Mouse (Mus musculus): ENCODE results near the gene Tspan32.

Tspan32 gene

DNA sequence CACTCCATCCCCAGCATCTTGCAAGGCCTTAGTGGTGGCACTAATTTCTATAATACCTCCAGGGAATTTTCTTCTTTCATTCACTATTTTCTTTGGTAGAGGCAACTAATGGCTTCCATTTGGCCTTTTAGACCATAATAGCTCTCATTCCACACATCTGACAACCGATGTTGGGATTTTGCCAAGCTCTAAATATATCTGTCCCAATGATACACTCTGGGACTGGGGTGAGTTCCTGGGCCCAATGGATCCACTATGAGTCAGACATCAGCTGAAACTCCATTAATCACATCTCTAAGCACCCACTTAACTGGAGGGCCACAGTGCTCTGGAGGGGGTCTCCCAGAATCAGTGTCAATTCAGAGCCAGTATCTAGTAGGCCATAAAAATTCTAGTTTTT lies 27.0 kb downstream of the Tspan32 start:
- CTCF ChIA-PET: no interaction called here

DNA sequence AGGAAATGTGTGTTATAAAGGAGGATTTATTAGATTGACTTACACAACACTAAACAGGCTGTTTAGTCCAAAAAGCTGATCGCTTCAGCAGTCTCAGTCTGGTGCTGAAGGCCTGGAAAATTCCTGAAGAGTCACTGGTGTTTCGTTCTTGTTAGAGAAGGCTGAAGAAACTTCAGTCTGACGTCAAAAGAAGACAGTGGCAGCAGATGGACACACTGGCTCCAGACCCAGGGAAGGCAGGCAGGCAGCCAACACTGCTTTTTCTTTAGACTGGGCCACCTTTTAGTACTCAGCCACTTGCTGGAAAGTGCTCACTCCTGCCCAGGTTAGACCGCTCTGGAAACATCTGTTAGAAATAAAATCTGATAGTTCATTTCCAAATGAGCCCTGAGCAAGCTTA lies 28.7 kb downstream of the Tspan32 start:
- CTCF ChIA-PET: interaction anchor here (1.5 kb wide), 1 partner anchor 20 kb away, joined by 3 read pairs; no protein-coding TSS in a partner anchor

DNA sequence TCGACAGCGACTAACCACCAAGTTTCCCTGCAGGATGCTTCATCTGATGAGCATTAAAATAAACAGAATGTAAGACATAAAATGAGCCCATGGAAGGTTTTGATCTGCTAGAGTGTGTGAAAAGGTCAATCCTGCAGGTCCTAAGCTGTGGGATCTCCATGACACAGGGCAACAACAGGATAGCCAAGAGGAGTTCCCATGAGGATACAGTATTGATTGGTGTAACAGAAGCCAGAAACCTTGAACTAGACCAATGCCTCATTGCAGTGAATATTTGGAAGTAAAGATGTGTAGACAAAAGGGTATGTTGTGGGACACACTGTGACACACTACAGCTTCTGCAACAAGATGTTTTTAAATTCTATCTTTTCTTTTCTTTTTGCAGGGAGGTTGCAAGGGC lies 29.3 kb downstream of the Tspan32 start:
- CTCF ChIA-PET: interaction anchor here (1.5 kb wide), 1 partner anchor 19 kb away, joined by 3 read pairs; no protein-coding TSS in a partner anchor

DNA sequence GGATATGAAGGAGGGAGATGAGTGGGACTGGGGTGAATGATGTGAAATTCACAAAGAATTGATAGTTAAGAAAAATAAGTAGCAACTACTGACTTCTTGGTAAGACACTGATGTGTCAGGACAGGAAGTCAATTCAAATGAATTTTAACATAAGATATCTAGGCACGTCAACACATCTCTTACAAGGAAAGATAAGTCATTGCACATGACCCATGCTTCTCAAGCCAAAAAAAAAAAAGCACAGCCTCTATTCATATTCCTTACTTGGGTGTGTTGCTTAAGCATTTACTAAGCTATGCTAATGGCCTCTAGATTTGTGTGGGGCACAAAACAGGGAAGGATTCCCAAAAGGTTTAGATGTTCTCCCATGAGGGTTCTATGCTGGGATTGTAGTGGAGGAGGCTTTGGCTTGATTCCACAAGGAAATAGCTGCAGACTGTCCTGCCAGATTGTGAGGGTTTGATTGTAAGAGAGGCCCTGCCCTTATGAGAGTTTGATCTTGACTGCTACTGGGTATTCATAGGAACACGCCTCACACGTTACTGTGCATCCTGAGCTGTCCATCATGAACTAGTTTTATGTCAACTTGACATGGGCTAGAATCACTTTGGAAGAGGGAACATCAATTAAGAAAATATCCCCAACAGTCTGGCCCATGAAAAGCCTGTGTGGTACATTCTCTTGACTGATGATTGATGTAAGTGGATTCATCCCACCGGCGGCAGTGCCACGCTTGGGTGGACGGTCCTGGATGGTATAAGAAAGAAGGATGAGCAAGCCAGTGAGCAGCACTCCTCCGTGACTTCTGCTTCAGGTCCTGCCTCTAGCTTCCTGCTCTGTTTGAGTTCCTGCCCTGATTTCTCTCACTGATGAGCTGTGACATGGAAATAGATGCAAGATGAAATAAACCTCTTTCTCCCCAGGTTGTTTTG lies 29.9 kb downstream of the Tspan32 start:
- CTCF ChIA-PET: no interaction called here

DNA sequence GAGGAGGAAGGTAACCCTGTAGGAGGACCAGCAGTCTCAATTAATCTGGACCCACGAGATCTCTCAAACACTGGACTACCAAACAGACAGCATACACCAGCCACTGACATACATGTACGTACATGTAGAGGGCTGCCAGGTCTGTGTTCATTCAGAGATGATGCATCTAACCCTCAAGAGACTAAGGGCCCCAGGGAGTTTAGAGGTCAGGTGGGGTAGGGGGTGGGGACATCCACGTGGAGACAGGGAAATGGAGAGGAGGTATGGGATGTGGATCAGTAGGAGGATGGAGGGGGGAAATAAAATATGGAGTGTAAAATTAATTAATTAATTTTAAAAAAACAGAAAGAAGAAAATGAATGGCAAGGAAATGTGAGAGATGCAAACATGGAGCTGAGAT lies 31.9 kb downstream of the Tspan32 start:
- CTCF ChIA-PET: interaction anchor here (0.6 kb wide), 1 partner anchor 469 kb away, joined by 3 read pairs; no protein-coding TSS in a partner anchor

DNA sequence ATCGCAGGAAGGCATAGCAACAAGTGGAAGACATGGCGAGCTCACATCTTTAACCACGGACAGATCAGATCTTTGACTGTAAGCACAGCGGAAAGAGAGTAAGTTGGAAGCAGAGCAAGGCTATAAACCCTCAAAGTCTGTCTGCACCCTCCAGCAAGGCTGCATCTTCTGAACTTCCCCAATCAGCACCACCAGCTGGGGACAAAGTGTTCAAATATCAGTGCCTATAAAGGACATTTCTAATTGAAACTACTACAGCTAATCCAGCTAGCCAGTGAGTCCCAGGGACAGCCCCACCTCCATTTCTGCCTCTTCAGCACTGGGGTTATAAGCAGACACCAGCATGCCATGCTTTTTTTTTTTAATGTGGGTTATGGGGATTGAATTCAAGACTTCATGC lies 32.5 kb downstream of the Tspan32 start:
- CTCF ChIA-PET: no interaction called here

DNA sequence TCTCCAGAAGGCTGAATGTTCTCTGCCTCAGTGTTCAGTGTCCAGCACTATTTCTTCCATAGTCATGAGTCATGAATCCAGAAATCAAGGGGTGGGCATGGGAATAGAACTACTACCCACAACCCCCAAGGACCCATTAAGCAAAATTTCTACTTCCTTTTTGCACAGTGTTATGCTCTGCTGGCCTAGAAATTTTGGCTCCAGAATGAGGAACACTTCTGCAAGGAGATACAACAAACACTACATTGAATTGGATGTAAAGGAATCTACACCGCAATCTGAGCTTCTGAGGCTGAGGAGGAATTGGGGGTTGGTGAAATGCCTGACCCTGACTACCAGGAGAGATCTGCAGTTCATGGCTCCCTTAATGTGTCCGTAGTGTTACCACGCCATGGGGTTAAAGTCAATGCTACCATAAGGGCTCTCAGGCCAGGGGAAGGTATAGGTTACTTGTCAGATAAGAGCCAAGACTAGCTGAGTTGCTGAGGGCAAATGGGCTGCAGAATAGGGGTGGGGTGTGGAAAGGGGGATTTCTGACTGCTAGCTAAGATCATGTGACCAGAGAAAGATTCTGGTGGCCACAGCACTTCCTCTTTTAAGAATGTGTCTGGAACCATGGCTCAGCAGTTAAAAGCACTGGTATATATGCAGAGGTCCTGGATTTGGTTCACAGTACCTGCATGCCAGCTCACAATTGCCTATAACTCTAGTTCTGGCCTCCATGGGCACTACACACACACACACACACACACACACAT lies 33.5 kb downstream of the Tspan32 start:
- CTCF ChIA-PET: no interaction called here

DNA sequence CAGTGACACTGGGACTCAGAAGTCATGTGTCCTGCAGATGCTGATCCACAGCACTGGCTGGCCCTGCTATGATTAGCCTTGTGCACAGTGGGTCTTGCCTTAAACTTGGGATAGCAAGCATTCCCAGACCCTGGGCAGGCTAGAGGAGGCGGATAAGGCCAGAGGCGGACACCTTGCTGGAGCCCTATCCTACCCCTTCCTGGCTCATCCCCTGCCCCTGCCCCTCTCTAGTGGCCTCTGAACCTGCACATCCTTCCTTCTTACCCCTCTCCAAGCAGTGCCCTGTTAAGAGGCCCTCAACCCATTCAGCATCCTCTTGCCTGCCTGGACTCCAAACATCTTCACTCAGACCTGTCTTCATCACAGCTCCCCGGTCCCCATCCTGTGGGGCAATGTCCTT lies 35.7 kb downstream of the Tspan32 start:
- CTCF ChIA-PET: no interaction called here

DNA sequence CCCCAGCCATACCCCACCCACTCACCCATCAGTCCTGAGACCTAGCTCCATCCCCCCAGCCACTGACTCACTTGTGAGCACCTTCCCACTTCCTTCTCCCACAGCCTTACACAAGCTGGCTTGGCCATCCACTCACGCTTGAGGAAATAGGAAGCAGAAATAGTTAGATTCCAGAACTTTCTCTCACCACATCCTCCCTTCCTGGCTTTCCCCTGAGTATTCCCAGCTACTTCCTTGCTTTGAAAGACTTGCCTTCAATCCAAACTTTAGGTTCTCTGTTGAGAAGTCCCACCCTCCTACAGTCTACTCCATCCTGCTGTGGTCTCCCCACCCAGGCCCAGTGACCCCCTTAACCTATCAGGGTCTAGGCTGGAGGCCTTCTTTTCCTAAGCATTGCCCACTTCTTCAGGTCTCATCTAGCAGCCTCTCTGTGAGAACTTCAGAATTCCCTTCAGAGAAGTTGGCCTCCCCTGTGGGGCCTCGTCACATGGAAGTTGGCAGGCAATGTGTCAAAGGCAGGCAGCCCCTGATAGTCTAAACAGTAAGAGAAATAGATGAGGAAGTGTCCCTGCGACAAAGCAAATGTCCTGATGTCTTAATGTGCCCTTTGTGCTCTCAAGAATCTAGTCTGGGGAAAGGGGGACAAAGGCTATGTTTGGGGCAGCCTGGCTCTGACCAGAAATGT lies 36.4 kb downstream of the Tspan32 start:
- CTCF ChIA-PET: no interaction called here

DNA sequence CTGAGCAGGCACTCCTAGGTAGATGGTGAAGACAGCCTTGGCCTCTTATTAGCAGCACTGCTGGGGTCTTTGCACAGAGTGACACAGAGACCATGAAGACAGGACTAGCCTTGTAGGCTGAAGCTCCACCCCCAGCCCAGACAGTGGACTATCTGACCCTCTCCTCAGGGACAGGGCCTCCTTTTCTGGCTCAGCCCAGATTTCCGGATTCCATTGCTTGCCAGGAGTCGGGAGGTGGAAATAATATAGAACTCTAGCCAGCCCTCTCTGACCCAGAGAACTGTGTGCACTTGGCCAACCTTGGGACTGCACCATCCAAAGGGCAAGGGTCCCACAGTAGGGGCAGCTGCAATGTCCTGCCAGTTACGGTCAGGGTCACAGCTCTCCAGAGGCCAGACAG lies 37.2 kb downstream of the Tspan32 start:
- CTCF ChIA-PET: no interaction called here

DNA sequence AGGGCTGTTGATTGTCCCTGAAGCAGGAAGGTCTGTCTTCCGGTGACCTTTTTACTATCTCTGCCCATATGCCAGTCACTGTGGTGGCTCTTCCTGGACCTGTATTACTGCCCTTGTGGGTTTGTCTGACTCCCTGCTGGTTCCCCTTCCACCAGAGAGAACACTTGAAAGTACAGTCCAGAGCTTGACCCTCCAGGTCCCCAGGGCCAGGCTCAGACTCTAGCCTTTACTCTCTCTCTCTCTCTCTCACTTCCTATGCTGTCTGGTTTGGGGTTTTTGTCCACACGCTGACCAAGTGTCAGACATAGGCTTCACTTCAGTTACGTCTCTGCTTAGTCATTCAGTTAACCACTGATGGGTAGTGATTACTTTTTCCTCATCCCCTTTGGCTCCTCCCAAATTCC lies 38.1 kb downstream of the Tspan32 start:
- CTCF ChIA-PET: interaction anchor here (1.0 kb wide), 1 partner anchor 28 kb away, joined by 3 read pairs; no protein-coding TSS in a partner anchor

DNA sequence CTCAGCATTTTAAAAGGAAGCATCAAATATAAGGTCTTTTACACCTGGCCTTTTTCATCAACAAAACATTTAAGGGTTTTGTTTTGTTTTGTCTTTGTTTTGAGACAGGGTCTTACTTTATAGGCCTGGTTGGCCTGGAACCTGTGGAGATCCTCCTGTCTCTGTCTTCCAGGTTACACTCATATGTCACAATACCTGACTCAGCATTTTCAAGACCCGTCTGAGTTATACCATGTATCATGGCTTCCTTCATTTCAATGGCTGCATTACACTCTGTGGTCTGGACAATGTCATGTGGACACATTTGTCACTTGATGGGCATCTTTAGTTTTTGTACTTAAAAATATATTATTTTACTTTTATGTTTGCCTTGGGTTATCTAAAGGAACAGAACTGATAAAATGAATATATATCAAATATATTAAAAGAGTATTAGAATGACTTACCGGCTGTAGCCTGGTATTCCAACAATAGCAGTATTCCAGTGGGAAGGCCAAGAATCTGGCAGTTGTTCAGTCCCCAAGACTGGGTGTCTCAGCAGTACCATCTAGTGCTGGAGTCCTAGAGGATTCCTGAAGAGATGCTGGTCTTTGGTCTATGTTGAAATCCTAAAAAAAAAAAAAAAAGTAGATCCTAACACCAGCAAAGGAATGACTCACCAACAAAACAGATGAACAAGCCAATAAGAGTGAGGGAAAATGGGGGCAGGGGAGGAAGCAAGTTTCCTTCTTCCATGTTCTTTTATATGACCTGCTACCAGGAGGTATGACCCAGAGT lies 39.4 kb downstream of the Tspan32 start:
- CTCF ChIA-PET: no interaction called here

DNA sequence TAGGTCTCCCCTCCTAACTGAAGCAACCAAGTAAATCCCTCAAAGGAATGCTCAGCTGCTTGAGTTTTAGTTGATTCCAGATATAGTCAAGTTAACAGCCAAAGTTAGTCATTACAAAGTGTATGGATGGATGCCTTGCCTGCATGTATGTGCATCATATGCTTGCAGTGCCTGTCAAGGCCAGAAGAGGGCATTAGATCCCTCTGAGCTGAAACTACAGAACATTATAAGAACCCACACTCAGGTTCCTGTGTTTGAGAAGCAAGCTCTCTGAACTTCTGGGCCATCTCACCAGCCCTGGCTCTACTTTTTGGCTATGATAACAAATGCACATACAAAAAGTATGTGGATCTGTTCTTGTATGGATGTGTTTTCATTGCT lies 40.0 kb downstream of the Tspan32 start:
- CTCF ChIA-PET: no interaction called here

DNA sequence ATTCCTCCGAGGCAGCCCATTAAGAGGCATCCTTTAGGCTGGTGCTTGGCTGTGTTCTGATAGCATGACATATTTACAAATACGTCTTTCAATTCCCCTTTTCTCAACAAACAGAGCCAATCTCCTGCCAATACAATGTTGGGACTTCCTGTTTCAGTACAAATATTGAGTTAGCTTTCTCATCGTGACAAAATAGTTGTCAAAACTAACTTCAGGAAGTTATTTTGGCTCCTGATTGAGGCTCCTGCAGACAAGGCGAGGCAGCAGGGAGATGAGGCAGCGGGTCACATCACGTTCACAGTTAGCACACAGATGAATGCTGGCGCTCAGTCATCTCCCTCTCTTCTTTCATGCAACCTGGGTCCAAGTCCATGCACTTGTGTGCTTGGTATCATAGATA lies 41.5 kb downstream of the Tspan32 start:
- CTCF ChIA-PET: no interaction called here

DNA sequence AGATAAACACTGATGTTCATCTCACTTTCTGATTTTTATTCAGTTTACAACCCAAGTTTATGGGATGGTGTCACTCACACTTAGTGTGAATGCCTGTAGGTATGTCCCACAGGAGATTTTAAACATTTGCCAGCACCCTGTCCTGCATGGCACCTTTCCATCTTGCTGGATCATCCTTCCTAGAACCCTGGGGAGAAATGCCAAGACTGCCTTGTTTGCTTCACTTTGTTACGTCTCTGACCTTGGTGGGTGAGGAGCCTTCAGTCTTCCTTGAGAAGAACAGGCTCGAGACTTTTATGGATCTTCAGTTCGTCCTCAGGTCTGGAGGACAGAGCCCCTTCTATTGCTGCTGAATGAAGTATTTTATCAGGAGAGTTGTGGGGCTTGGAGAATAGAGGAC lies 44.5 kb downstream of the Tspan32 start:
- CTCF ChIA-PET: no interaction called here

DNA sequence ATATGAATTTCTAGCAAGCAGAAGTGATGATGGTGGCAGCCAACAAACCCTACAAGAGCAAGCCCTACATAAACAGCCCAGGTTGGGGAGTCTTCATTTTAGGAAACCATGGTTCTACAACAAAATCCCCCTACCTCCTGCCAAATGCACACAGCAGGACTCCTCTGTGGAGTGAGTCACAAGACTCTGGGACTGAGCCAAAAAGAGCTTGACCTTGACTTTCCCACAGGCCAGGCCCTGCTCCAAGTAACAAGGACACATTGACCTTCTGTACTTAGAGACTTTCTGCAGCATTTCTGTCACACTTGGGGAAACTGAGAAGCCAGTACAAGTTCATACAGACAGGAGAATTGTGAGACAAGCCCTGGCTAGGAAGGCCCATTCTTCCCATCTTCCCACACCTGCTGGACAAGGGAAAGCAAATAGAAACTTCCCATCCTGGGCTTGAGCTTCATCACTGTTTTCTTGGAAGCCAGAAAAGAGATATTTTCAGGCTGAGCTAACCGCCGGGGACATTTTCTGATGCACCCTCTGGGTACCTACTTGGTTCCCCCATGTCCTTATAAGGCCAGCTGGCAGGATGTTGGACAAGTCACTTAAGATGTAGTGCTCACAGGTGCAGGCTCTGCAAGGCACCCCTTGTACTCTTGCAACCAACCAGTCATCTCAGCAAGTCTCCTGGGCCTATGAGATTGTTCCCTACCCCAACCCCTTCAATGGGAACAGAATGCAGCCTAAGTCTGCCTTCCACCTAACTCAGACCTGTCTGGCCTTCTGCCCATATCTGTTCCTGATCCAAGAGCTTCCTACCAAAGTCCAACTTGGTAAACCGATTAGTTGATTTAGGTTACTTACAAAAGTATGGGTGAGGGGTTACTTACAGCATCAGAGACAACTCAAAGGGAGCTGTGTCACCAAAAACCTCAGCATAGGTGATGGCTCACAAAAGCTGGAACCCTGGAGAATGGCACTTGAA lies 45.3 kb downstream of the Tspan32 start:
- CTCF ChIA-PET: no interaction called here

DNA sequence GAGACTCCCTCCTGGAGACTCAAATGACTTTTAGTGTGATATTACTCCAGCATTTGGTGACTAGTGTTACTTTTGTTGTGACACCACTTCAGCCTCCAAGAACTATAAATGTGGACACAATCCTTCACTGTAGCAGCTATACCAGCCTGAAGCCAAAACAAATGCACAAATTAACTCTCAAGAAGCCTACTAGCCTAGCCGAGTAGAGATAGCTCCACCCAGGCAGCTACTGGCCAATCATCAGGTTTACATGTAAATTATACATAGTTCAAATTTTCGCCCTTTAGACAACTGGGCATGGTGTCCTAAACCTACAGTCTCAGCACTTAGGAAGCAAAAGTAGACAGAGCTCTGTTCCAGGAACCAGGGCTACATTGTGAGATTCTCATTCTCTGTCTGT lies 46.5 kb downstream of the Tspan32 start:
- CTCF ChIA-PET: no interaction called here

DNA sequence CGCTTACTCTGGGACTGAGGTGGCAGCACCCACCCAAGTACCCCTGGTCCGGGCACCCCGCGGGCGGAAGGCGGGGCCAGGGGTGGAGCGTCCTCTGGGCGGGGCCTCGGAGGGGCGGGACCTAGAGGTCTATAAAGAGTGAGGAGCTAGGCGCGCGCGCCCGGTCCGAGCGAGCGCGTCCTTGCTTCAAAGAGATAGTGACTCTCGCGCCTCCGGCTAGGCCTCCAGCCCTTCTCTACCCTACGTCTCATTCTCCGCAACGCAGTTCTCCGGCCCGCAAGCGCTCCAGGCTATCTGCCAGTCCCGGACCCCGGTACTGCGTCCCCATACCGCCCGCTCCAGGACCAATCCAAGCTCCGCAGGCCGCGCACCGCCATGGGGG lies 47.8 kb downstream of the Tspan32 start, which contains the start of gene Cd81:
TSS of gene Cd81 (plus strand) at position 114 of the 382 bp plus-strand sequence.
- CTCF ChIA-PET: interaction anchor here (1.0 to 2.0 kb wide), 3 partner anchors 15 to 47 kb away, joined by 3 to 13 read pairs (median 3); partner anchors contain the start of gene Tspan32

DNA sequence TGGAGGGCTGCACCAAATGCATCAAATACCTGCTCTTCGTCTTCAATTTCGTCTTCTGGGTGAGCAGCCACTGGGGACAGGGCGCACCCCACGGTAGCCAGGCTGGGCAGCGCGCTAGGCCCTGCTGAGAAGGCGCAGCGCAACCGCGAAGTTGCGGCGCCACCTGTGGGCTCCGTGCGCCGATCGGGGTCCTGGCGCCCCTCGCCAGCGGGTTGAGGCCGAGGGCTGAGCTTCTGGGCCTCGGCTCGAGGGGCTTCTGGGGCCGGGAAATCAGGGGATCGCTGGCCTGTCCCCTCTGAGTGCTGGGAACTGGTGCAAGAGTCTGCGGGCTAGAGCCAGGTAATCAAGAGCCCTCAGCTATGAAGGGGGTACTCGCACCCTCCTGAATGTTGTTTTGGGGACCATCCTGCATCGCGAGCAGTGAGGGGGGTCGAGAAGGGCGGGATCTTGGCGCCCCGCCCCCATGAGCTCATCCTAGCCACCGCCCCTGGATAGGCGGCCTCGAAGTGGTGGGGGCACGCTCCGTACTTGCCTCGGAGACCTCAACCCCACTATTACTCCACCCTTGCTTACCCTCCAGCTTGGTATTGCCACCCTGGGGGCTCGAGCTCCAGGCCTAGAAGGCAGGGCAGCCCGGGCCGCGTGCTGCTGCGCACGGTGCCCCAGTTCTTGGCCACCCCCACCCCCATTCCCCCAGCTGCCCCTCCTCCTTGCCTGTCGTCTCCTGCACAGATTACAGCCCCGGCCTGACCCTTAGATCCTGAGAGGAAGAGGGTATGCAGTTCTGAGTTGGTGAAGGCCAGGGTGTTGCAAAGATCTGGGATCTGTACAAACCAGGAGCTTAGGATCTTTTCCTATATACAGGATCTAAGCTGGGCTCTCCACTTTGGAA lies 48.4 kb downstream of the Tspan32 start:
- CTCF ChIA-PET: interaction anchor here (0.8 to 2.0 kb wide), 4 partner anchors 14 to 48 kb away, joined by 3 to 13 read pairs (median 3); partner anchors contain the start of gene Tspan32

Measured in spleen, embryonic (tissue).